Mouse (Mus musculus): ENCODE results near the gene Gpr3. TPM values are rescaled to one million over a fixed set of nuclear protein-coding genes. Genes with fewer than 3 reads are reported as not detected.

Gpr3 gene
- polyA plus RNA-seq, 1 experiment = 0.40 TPM

DNA sequence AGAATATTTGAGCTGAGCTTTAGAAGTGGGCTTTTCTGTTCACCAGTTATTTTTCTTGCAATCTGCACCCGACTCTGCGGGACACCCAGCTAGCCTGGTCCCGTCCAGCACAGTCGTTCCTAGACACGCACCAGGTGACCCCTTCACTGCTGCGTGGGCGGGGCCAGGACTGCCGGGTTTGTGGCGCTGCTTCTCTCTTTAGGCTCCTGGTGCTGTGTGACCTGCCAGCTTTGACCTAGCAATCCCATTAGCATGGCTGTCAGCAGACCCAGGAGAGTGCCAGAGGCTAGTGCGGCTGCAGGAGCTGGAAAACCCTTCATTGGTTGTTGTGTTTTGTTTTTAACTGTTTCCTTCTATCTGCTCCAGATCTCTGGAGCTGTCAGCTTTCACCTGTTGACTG lies 22.9 kb downstream of the Gpr3 start:
- no peaks in the 10 kb centered on the region for H3K27me3 ChIP-seq (ENCODE audit: control insufficient read depth, insufficient read depth, insufficient read length)
- no peak for TF ChIP-seq SRF (IDR thresholded peaks at IDR 0.05; ENCODE audit: control insufficient read depth, insufficient read length, low read depth)
- TF ChIP-seq REST (IDR thresholded peaks at IDR 0.05; ENCODE audit: insufficient read depth, insufficient read length) = no peak
- TF ChIP-seq TCF12 (IDR thresholded peaks at IDR 0.05; ENCODE audit: insufficient read depth, poor library complexity, severe bottlenecking) = no peak
- no peak for TF ChIP-seq MYOD1 (IDR thresholded peaks at IDR 0.05; ENCODE audit: control insufficient read depth in 1 of 3, insufficient read length in 2 of 3, low read depth in 2 of 3)
- H3K4me3 ChIP-seq = no peak overlapping the region
- no peak overlapping the region for H3K4me2 ChIP-seq (ENCODE audit: low read depth)
- no peak overlapping the region for H3ac ChIP-seq (ENCODE audit: control insufficient read depth, insufficient read length)
- H3K36me3 ChIP-seq (ENCODE audit: control insufficient read depth, insufficient read depth) = peaks cover 70% of the 10 kb centered on the region
- peaks cover 26% of the 10 kb centered on the region for H3K79me2 ChIP-seq (ENCODE audit: control insufficient read depth, insufficient read depth)

DNA sequence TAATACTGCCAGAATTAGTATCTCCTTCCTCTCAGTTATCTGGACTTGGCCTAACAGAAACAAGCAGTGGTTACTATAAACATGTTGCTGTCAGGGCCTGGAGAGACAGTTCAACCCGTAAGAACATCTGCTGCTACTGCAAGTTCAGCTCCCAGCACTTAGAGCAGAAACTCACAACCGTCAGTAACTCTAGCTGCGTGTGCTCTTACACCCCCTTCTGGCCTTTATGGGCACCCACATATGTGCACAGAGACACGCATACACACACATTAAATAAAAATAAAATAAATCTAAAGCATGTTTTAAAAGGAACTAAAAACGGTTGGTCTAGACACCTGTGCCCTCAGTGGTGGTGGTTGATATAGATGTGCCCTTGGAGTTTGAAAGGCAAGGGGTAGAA lies 25.5 kb downstream of the Gpr3 start:
- Histone ChIP-seq H3K4me2 (ENCODE audit: low read depth) (no peak overlapping the region), H3K36me3 (ENCODE audit: control insufficient read depth, insufficient read depth) (peaks cover 54% of the 10 kb centered on the region), H3ac (ENCODE audit: control insufficient read depth, insufficient read length) (no peak overlapping the region), H3K27me3 (ENCODE audit: control insufficient read depth, insufficient read depth, insufficient read length) (no peaks in the 10 kb centered on the region), H3K79me2 (ENCODE audit: control insufficient read depth, insufficient read depth) (peaks cover 46% of the 10 kb centered on the region), H3K4me3 (no peak overlapping the region)
- TF ChIP-seq SRF (IDR thresholded peaks at IDR 0.05; ENCODE audit: control insufficient read depth, insufficient read length, low read depth) (no peak), CEBPB (IDR thresholded peaks at IDR 0.05; ENCODE audit: insufficient read depth, poor library complexity, severe bottlenecking) (no peak), TCF12 (IDR thresholded peaks at IDR 0.05; ENCODE audit: insufficient read depth, poor library complexity, severe bottlenecking) (no peak), E2F4 (IDR thresholded peaks at IDR 0.05; ENCODE audit: insufficient read depth) (no peak), POLR2A (IDR thresholded peaks at IDR 0.05; ENCODE audit: insufficient read length, low read depth) (no peak), MYOD1 (IDR thresholded peaks at IDR 0.05; ENCODE audit: control insufficient read depth in 1 of 3, insufficient read length in 2 of 3, low read depth in 2 of 3) (no peak), REST (IDR thresholded peaks at IDR 0.05; ENCODE audit: insufficient read depth, insufficient read length) (no peak), MYOG (IDR thresholded peaks at IDR 0.05; ENCODE audit: control insufficient read depth in 1 of 3, insufficient read depth in 1 of 3, insufficient read length in 2 of 3, low read depth in 2 of 3) (no peak), TCF3 (IDR thresholded peaks at IDR 0.05; ENCODE audit: insufficient read length, low read depth) (no peak), POLR2AphosphoS2 (IDR thresholded peaks at IDR 0.05; ENCODE audit: insufficient read length, low read depth) (no peak), MAX (IDR thresholded peaks at IDR 0.05; ENCODE audit: low read depth) (no peak), USF1 (IDR thresholded peaks at IDR 0.05; ENCODE audit: low read depth) (no peak)

- H3K36me3 ChIP-seq (ENCODE audit: control insufficient read depth, insufficient read depth) = peaks cover 52% of the 10 kb centered on the region
- H3ac ChIP-seq (ENCODE audit: control insufficient read depth, insufficient read length) = no peak overlapping the region
- no peaks in the 10 kb centered on the region for H3K27me3 ChIP-seq (ENCODE audit: control insufficient read depth, insufficient read depth, insufficient read length)
- no peak overlapping the region for H3K4me3 ChIP-seq
- peaks cover 56% of the 10 kb centered on the region for H3K79me2 ChIP-seq (ENCODE audit: control insufficient read depth, insufficient read depth)
- TF ChIP-seq MYOG (IDR thresholded peaks at IDR 0.05; ENCODE audit: control insufficient read depth in 1 of 3, insufficient read depth in 1 of 3, insufficient read length in 2 of 3, low read depth in 2 of 3) (no peak), SRF (IDR thresholded peaks at IDR 0.05; ENCODE audit: control insufficient read depth, insufficient read length, low read depth) (no peak), POLR2A (IDR thresholded peaks at IDR 0.05; ENCODE audit: insufficient read length, low read depth) (no peak), POLR2AphosphoS2 (IDR thresholded peaks at IDR 0.05; ENCODE audit: insufficient read length, low read depth) (no peak), TCF12 (IDR thresholded peaks at IDR 0.05; ENCODE audit: insufficient read depth, poor library complexity, severe bottlenecking) (no peak), MYOD1 (IDR thresholded peaks at IDR 0.05; ENCODE audit: control insufficient read depth in 1 of 3, insufficient read length in 2 of 3, low read depth in 2 of 3) (no peak), REST (IDR thresholded peaks at IDR 0.05; ENCODE audit: insufficient read depth, insufficient read length) (no peak), MAX (IDR thresholded peaks at IDR 0.05; ENCODE audit: low read depth) (no peak), TCF3 (IDR thresholded peaks at IDR 0.05; ENCODE audit: insufficient read length, low read depth) (no peak)
- peak overlapping the region; percentile 60 for H3K4me2 ChIP-seq (ENCODE audit: low read depth)
These were observed 26.4 kb downstream of the Gpr3 start for GRCm38 (mm10) chr4:133185893-133186292.

DNA sequence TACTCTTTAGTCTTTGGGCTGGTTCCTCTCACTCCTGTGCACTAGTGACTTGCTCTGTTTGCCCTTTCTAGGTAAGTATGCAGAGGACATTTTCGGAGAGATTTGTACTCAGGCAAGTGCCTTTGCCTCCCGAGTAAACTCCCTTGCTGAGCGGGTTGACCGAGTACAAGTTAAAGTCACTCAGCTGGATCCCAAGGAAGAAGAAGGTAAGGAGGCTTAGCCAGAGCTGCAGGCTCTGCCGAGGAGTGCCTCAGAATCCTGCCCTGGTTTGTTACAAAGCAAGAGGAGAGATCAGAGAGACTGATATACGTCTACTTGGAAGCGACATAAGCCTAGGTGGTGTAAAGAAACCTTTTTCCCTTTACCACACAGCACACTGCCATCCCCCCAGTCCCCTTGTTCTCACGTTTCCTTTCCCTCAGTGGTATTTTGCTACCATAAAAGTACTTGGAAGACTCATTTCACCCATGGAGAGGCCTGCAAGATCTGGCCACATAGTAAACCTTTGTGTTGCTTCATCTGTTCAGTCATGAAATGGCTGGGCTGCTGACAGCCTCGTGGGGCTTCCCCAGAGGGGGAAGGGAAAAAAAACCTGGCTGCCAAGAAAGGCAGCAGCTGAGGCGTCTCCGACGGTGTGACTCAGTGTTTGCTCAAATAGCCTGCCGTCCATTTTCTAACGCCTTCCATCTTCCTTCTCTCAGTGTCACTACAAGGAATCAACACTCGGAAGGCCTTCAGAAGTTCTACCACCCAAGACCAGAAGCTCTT lies 27.3 kb downstream of the Gpr3 start:
- H3K4me3 ChIP-seq = no peak overlapping the region
- H3K27me3 ChIP-seq (ENCODE audit: control insufficient read depth, insufficient read depth, insufficient read length) = no peaks in the 10 kb centered on the region
- H3K79me2 ChIP-seq (ENCODE audit: control insufficient read depth, insufficient read depth) = peaks cover 64% of the 10 kb centered on the region
- no peak overlapping the region for H3ac ChIP-seq (ENCODE audit: control insufficient read depth, insufficient read length)
- H3K36me3 ChIP-seq (ENCODE audit: control insufficient read depth, insufficient read depth) = peaks cover 48% of the 10 kb centered on the region
- peak overlapping the region; percentile 60 for H3K4me2 ChIP-seq (ENCODE audit: low read depth)
- peak; percentile 21 for TF ChIP-seq SRF (IDR thresholded peaks at IDR 0.05; ENCODE audit: control insufficient read depth, insufficient read length, low read depth)
- peak; percentile 83 for TF ChIP-seq CEBPB (IDR thresholded peaks at IDR 0.05; ENCODE audit: insufficient read depth, poor library complexity, severe bottlenecking)
- peak; percentile 4 for TF ChIP-seq TCF12 (IDR thresholded peaks at IDR 0.05; ENCODE audit: insufficient read depth, poor library complexity, severe bottlenecking)
- peak in 2 of 3 experiments; percentile 54 to 74 for TF ChIP-seq MYOD1 (IDR thresholded peaks at IDR 0.05; ENCODE audit: control insufficient read depth in 1 of 3, insufficient read length in 2 of 3, low read depth in 2 of 3)
- peak in 2 of 3 experiments; percentile 56 to 81 for TF ChIP-seq MYOG (IDR thresholded peaks at IDR 0.05; ENCODE audit: control insufficient read depth in 1 of 3, insufficient read depth in 1 of 3, insufficient read length in 2 of 3, low read depth in 2 of 3)
- no peak for TF ChIP-seq USF1 (IDR thresholded peaks at IDR 0.05; ENCODE audit: low read depth)

Data from myocyte (in vitro differentiated cells).